Mouse (Mus musculus) lung, adult 2 months (tissue): Measurements from ENCODE around the gene Tmbim4. TPM values are rescaled to one million over a fixed set of nuclear protein-coding genes. Genes with fewer than 3 reads are reported as not detected.

Experiments
- DNase-seq: peaks from one replicate; pipeline ENCODE4 v3.0.0; 2022
- H3K4me1 ChIP-seq: fragments of 200-500 bp; 2 replicates; pipeline ENCODE4 v1.6.1; 2011; ENCODE audit warnings: low read length; ENCODE audit not compliant: control insufficient read depth, insufficient read depth
- H3K4me3 ChIP-seq: fragments of 200-500 bp; replicated peaks from 2 replicates; pipeline ENCODE3; 2011; ENCODE audit warnings: low read depth, mild to moderate bottlenecking, control low read depth, low read length; ENCODE audit errors: extremely low read depth
- CTCF ChIP-seq: fragments of 200-500 bp; IDR thresholded peaks from 2 replicates; pipeline ENCODE4 v1.5.1; 2011; ENCODE audit warnings: mild to moderate bottlenecking, low read length, control low read depth; ENCODE audit not compliant: insufficient read depth
- POLR2A ChIP-seq: fragments of 200-500 bp; IDR thresholded peaks from 2 replicates; pipeline ENCODE4 v1.6.1; 2011; ENCODE audit warnings: low read depth, mild to moderate bottlenecking, control low read depth, low read length, borderline replicate concordance; ENCODE audit errors: extremely low read depth
- WGBS: fragments of 180-500 bp; shearing (Covaris S2); methylation state at CpG from one replicate; pipeline ENCODE4 v1.1.7; 2018; 5-methylcytosine and 5-hydroxymethylcytosine counted together
- polyA plus RNA-seq: library from polyadenylated mRNA; depleted of rRNA; stranded (reverse); fragments of >200 nt; gene quantifications from 2 replicates; pipeline ENCODE4 v1.2.3, GENCODE M21; 2012

Tmbim4 gene
- polyA plus RNA-seq, 1 experiment: 173 TPM

DNA sequence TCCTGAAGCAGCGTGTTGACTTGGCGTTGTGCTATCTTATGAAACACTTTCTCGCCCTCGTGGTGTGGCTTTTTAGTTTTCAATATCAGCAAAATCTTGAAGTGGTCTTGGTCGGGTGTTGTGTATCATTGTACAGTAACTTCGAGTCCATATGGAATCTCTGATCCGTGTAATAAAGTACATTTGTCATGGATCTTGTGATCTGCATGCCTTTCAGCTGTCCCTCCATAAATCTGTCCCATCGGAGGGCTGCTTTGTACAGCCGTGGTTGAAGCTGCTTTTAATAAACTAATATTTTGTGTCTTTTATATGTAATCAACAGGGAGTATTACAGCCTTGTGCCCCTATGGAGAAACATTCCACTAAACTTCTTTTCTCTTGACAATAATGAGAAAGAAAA is 35.5 kb downstream of the Tmbim4 start:
- TF ChIP-seq CTCF (no peak), POLR2A (no peak)
- 73% methylated on average over 9 of the region's 9 CpGs for WGBS
- no peak for DNase-seq
- Histone ChIP-seq H3K4me3 (no peak overlapping the region), H3K4me1 (no peaks in the 10 kb centered on the region)

GRCm38 (mm10) chr10:120238241-120238640 is 36.9 kb downstream of the Tmbim4 start:
- WGBS: 86% methylated on average over 8 of the region's 8 CpGs

DNA sequence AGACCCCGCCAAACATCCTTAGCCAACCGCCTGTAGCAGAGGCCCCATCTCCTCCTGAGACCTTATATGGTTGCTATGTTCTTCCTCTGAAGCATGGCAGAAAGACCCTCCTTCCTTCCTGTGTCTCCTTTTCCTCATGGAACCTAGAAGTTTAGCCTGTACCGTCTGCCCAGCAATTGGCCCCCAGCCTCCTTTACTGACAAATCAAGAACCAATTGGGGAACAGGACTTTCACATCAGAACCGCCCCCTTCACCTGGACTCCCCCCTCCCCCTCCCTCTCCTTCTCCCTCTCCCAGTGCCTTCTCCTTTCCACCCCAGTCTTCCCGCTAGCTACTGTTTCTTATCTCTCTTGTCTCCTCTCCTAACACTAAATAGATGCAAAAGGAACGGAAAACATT is 38.1 kb downstream of the Tmbim4 start:
- WGBS: 56% methylated on average over 6 of the region's 6 CpGs
- Histone ChIP-seq H3K4me3 (no peak overlapping the region), H3K4me1 (no peaks in the 10 kb centered on the region)
- DNase-seq: no peak
- TF ChIP-seq CTCF (no peak), POLR2A (no peak)

More at GRCm38 (mm10) chr10:120238241-120238640, 36.9 kb downstream of the Tmbim4 start:
- no peak for DNase-seq
- Histone ChIP-seq H3K4me1 (no peaks in the 10 kb centered on the region), H3K4me3 (no peak overlapping the region)
- no peak for TF ChIP-seq POLR2A
- TF ChIP-seq CTCF: no peak

- no peak for DNase-seq
- no peaks in the 10 kb centered on the region for H3K4me1 ChIP-seq
- 56% methylated on average over 6 of the region's 6 CpGs for WGBS
- H3K4me3 ChIP-seq: no peak overlapping the region
- TF ChIP-seq POLR2A (no peak), CTCF (no peak)
Observed at GRCm38 (mm10) chr10:120242421-120242820, 41.0 kb downstream of the Tmbim4 start.

DNA sequence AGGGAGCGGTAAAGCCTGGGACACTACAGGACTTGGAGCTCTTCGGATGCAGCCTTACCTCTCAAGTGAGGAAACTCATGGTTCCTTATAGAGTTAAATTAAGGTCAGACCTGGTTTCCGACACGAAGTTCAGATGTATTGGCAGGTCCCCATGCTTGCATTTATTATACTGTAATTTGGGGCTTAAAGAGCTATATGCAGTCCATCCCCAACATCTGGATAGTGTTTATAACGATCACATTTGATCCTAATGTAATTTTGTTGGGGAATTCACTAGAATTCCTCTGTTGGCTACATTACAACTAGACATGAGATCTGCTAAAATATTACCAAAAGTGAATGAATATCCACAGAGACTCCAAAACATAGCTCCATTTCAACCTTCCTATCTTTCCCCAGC is 44.3 kb downstream of the Tmbim4 start:
- DNase-seq: no peak
- WGBS: 72% methylated on average over 5 of the region's 5 CpGs
- no peak for TF ChIP-seq POLR2A
- TF ChIP-seq CTCF: no peak
- Histone ChIP-seq H3K4me1 (no peaks in the 10 kb centered on the region), H3K4me3 (no peak overlapping the region)

DNA sequence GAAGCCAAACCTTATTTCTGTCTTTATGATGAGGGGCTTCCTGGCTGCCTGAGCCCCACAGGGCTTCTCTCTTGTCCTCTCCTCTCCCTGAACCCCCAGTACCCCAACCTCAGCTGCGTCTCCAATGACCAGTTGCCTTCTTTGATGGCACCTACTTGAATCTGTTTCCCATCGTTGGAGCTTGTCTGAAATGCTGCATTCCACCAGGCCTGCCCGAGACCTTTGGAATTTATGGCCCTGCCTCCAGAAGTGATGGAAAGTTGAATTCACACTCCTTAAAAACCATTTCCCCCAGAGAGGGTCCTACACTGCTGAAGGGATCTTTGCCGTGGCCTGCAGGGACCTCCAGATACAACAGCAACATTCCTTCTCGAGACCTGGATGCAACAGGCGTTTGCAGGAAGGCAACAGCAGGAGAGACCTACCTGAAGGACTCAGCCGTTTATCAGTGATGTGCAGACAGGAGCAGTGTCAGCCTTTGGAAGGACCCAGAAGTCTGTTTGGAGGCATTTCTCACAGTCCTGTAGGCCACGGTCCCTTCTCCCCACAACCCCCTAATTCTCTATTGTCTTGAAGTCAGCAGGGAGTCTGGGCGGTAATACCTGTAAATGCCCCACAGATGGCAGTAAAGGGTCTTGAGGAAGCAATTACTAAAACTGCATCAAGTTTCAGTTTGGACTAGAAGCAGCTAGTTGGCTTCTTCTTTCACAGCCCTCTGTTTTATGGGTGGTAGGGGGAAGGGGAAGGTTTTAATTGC is 45.8 kb downstream of the Tmbim4 start:
- TF ChIP-seq POLR2A (no peak), CTCF (no peak)
- 42% methylated on average over 9 of the region's 9 CpGs for WGBS
- Histone ChIP-seq H3K4me1 (no peaks in the 10 kb centered on the region), H3K4me3 (no peak overlapping the region)
- peak; percentile 19 for DNase-seq

GRCm38 (mm10) chr10:120250911-120251683 is 49.7 kb downstream of the Tmbim4 start:
- WGBS: 55% methylated on average over 11 of the region's 11 CpGs
- Histone ChIP-seq H3K4me1 (no peaks in the 10 kb centered on the region; the same call in 1 of the 2 replicates), H3K4me3 (no peak overlapping the region)
- no peak for TF ChIP-seq CTCF
- TF ChIP-seq POLR2A: no peak
- no peak for DNase-seq

GRCm38 (mm10) chr10:120251791-120252190 is 50.4 kb downstream of the Tmbim4 start:
- TF ChIP-seq POLR2A (no peak), CTCF (no peak)
- DNase-seq: no peak
- 82% methylated on average over 4 of the region's 4 CpGs for WGBS
- Histone ChIP-seq H3K4me1 (no peaks in the 10 kb centered on the region; the same call in 1 of the 2 replicates), H3K4me3 (no peak overlapping the region)

GRCm38 (mm10) chr10:120252800-120253199 is 51.4 kb downstream of the Tmbim4 start:
- Histone ChIP-seq H3K4me1 (no peaks in the 10 kb centered on the region; the same call in 1 of the 2 replicates), H3K4me3 (no peak overlapping the region)
- TF ChIP-seq CTCF: no peak
- no peak for TF ChIP-seq POLR2A
- DNase-seq: no peak
- WGBS: 15% methylated on average over 8 of the region's 8 CpGs

DNA sequence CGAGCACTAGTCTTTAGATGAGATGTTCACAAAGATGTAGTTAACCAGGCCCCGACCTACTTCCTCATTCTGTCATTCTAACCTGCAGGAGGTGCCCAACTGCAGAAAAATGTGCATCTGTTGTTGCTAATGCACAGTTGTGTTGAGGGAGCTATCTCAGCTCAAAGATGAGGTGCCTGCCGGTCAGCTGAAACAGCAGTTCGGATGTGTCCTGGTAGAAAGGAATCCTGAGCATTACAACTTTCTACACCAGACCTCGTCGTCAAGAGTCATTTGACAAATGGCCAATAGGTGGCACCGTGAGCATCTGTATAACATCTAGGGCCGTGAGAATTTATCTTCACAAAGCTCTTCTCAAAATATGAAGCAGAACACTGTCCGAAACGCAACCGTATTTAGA is 55.8 kb downstream of the Tmbim4 start:
- Histone ChIP-seq H3K4me1 (no peaks in the 10 kb centered on the region; the same call in 1 of the 2 replicates), H3K4me3 (no peak overlapping the region)
- 16% methylated on average over 11 of the region's 11 CpGs for WGBS
- no peak for DNase-seq
- TF ChIP-seq CTCF (peak; percentile 26; the same call in 1 of the 2 replicates), POLR2A (no peak)
